12 mouse cellular contexts compared by ENCODE assay signal in genomic region chr6:38355862-38356261, GRCm38 (mm10). TPM values are rescaled to one million over a fixed set of nuclear protein-coding genes. Genes with fewer than 3 reads are reported as not detected.
DNase-seq lines count a peak whose midpoint lies in the region; ATAC-seq and TF ChIP-seq lines count a peak whose summit lies in the region.
"Had no signal": no experiment of that assay in that cellular context is flagged by ENCODE, and none has a peak within 500 bp of the region (broad histone marks: within the 10 kb centered on the region; RNA-seq: fewer than 3 reads in every experiment).

No protein-coding gene starts in this region.

- no peak for ATAC-seq in lung, postnatal 0 days

- peaks cover 31% of the 10 kb centered on the region for H3K79me2 ChIP-seq in myocyte (ENCODE audit: control insufficient read depth, insufficient read depth)

- no peak overlapping the region for H3K4me3 ChIP-seq in lung, postnatal 0 days (ENCODE audit: low read depth, low read length)
- no peak overlapping the region for H3K4me3 ChIP-seq in lung, adult 2 months (replicated peaks; ENCODE audit: extremely low read depth, low read depth, low read length)
- peak overlapping the region; percentile 100 for H3K4me3 ChIP-seq in myocyte

- no peak for TF ChIP-seq EP300 in lung, postnatal 0 days (IDR thresholded peaks at IDR 0.05)

- peak overlapping the region; percentile 77; the same call in 1 of the 2 replicates for H3K4me2 ChIP-seq in lung, postnatal 0 days (replicated peaks; ENCODE audit: low read depth, low read length)
- H3K4me2 ChIP-seq in myocyte (ENCODE audit: low read depth) = peak overlapping the region; percentile 88

- no peaks in the 10 kb centered on the region for H3K27me3 ChIP-seq in lung, postnatal 0 days (replicated peaks; ENCODE audit: insufficient read depth, low read length)
- no peaks in the 10 kb centered on the region for H3K27me3 ChIP-seq in myocyte (ENCODE audit: control insufficient read depth, insufficient read depth, insufficient read length)

- no peaks in the 10 kb centered on the region for H3K36me3 ChIP-seq in lung, postnatal 0 days (ENCODE audit: insufficient read depth, low read length)
- peaks cover 6% of the 10 kb centered on the region for H3K36me3 ChIP-seq in myocyte (ENCODE audit: control insufficient read depth, insufficient read depth)
- H3K36me3 ChIP-seq: lung, embryonic 15.5 days had no signal

- 32% methylated on average over 7 of the region's 7 CpGs for WGBS in lung, postnatal 0 days
- WGBS in lung, adult 2 months = 45% methylated on average over 7 of the region's 7 CpGs

- H3K9ac ChIP-seq in lung, postnatal 0 days (replicated peaks; ENCODE audit: low read depth) = no peak overlapping the region
- H3K9ac ChIP-seq: lung, embryonic 15.5 days had no signal

- H3K4me1 ChIP-seq in lung, postnatal 0 days (ENCODE audit: insufficient read depth, low read depth, low read length) = peaks cover 7% of the 10 kb centered on the region; the same call in 1 of the 2 replicates
- peaks cover 14% of the 10 kb centered on the region; the same call in 1 of the 2 replicates for H3K4me1 ChIP-seq in lung, adult 2 months (ENCODE audit: control insufficient read depth, insufficient read depth, low read length)

- peak overlapping the region; percentile 32; the same call in 1 of the 2 replicates for H3K27ac ChIP-seq in lung, postnatal 0 days (ENCODE audit: low read length)
- H3K27ac ChIP-seq: lung, embryonic 15.5 days had no signal

- peak; percentile 50 for DNase-seq in embryo, embryonic 10.5 days (ENCODE audit: low spot score)
- no peak for DNase-seq in embryo, embryonic 10 days (ENCODE audit: low spot score)
- no peak for DNase-seq in lung, postnatal 0 days (ENCODE audit: low spot score)
- DNase-seq in lung, adult 2 months = no peak
- peak; percentile 31 for DNase-seq in adrenal gland, postnatal 14 days
- no peak for DNase-seq in left cerebral cortex, postnatal 4 days
- DNase-seq in left cerebral cortex, postnatal 10 days (ENCODE audit: extremely low spot score in 1 of 2, low spot score in 2 of 2) = no peak
- DNase-seq: cerebellum, postnatal 36 days; kidney, adult 9 months had no signal

- no peaks in the 10 kb centered on the region for H3K9me3 ChIP-seq in lung, postnatal 0 days (ENCODE audit: low read length)
- H3K9me3 ChIP-seq: lung, embryonic 15.5 days had no signal

- intact Hi-C loops in left cerebral cortex, postnatal 4 days (cut with DNase I) = no loop called here
- intact Hi-C loops in left cerebral cortex, postnatal 10 days (cut with DNase I) = no loop called here

- TF ChIP-seq POLR2A in lung, adult 2 months (IDR thresholded peaks at IDR 0.05; ENCODE audit: borderline replicate concordance, extremely low read depth, low read depth, low read length) = no peak
- no peak for TF ChIP-seq POLR2A in myocyte (IDR thresholded peaks at IDR 0.05; ENCODE audit: insufficient read length, low read depth)

- TF ChIP-seq CTCF in lung, postnatal 0 days (IDR thresholded peaks at IDR 0.05) = no peak
- TF ChIP-seq CTCF in lung, adult 2 months (IDR thresholded peaks at IDR 0.05; ENCODE audit: insufficient read depth, low read length) = no peak

- H3ac ChIP-seq in myocyte (ENCODE audit: control insufficient read depth, insufficient read length) = no peak overlapping the region

TF ChIP-seq in myocyte, 11 proteins besides CTCF, POLR2A, EP300 and RAD21:
- TF ChIP-seq SRF (IDR thresholded peaks at IDR 0.05; ENCODE audit: control insufficient read depth, insufficient read length, low read depth) (no peak), TCF3 (IDR thresholded peaks at IDR 0.05; ENCODE audit: insufficient read length, low read depth) (no peak), MYOD1 (IDR thresholded peaks at IDR 0.05; ENCODE audit: control insufficient read depth in 1 of 3, insufficient read length in 2 of 3, low read depth in 2 of 3) (no peak), USF1 (IDR thresholded peaks at IDR 0.05; ENCODE audit: low read depth) (no peak)

RNA-seq across cellular contexts. Expression of gene Zc3hav1, which starts 1.5 kb away (rescaled TPM):
- 18.1 TPM in 2 replicates for polyA plus RNA-seq in lung, postnatal 0 days (2015; fragmentation: Nextera tagmentation; extraction: Ambion mirVana)
- polyA plus RNA-seq in lung, adult 2 months (2012; rRNA removed) = 22.3 and 24.6 TPM in 2 replicates
- total RNA-seq in adrenal gland, postnatal 14 days (2021) = 45.0 and 49.5 TPM in 2 replicates
- 45.0 TPM for polyA plus RNA-seq in myocyte (2012; fragmentation: generic; extraction: Trizol)
- 1 to 10 TPM; 2.1 to 2.5 TPM for total RNA-seq in left cerebral cortex, postnatal 4 days (2021)
- 1 to 10 TPM; 2.9 TPM for total RNA-seq in left cerebral cortex, postnatal 10 days (2021)

RNA-seq across cellular contexts. Expression of gene Ttc26, which starts 25.4 kb away (rescaled TPM):
- 2.3 and 2.9 TPM in 2 replicates for polyA plus RNA-seq in lung, postnatal 0 days (2015; fragmentation: Nextera tagmentation; extraction: Ambion mirVana)
- polyA plus RNA-seq in lung, adult 2 months (2012; rRNA removed) = 1.3 and 1.9 TPM in 2 replicates
- 1.6 and 3.3 TPM in 2 replicates for total RNA-seq in adrenal gland, postnatal 14 days (2021)
- polyA plus RNA-seq in myocyte (2012; fragmentation: generic; extraction: Trizol) = 2.3 TPM
- total RNA-seq in left cerebral cortex, postnatal 4 days (2021) = 10 to 100 TPM; 10.1 to 11.5 TPM
- total RNA-seq in left cerebral cortex, postnatal 10 days (2021) = 1 to 10 TPM; 8.7 to 9.2 TPM
- total RNA-seq: monocyte, adult 5-6 weeks had no signal

RNA-seq across cellular contexts. Expression of gene Zc3hav1l, which starts 56.8 kb away (rescaled TPM):
- 2.1 and 2.6 TPM in 2 replicates for polyA plus RNA-seq in lung, postnatal 0 days (2015; fragmentation: Nextera tagmentation; extraction: Ambion mirVana)
- polyA plus RNA-seq in lung, adult 2 months (2012; rRNA removed) = 3.2 and 4.4 TPM in 2 replicates
- total RNA-seq in adrenal gland, postnatal 14 days (2021) = 4.3 and 5.0 TPM in 2 replicates
- 0.92 TPM for polyA plus RNA-seq in myocyte (2012; fragmentation: generic; extraction: Trizol)
- total RNA-seq in left cerebral cortex, postnatal 4 days (2021) = 1 to 10 TPM; 8.0 to 9.4 TPM
- 1 to 10 TPM; 2.9 to 3.5 TPM for total RNA-seq in left cerebral cortex, postnatal 10 days (2021)
- total RNA-seq: monocyte, adult 5-6 weeks had no signal

Comparison
In these comparisons a context has a peak if more than half of its experiments do, and no peak if none do; other contexts are left out.
1. DNase-seq: peak in embryo, embryonic 10.5 days (single experiment) and adrenal gland, postnatal 14 days (single experiment); none in embryo, embryonic 10 days (single experiment), lung, postnatal 0 days (single experiment), lung, adult 2 months (single experiment), left cerebral cortex, postnatal 4 days (single experiment) and left cerebral cortex, postnatal 10 days (0 of 2).
2. RNA of gene Zc3hav1, which starts 1.5 kb away (total RNA-seq): 45.0 to 49.5 TPM in adrenal gland, postnatal 14 days; 2.9 TPM in left cerebral cortex, postnatal 10 days and 2.1 to 2.5 TPM in left cerebral cortex, postnatal 4 days; every median in the first group is over 10 times any median in the second.